Mouse (Mus musculus) kidney, adult 2 months (tissue): ENCODE measurements around the gene Dcbld2. TPM values are rescaled to one million over a fixed set of nuclear protein-coding genes. Genes with fewer than 3 reads are reported as not detected.

Experiments used
- DNase-seq: peaks from one replicate; pipeline ENCODE4 v3.0.0; 2021
- H3K27ac ChIP-seq: fragments of 200-500 bp; 2 replicates; pipeline ENCODE4 v1.5.1; 2012; ENCODE audit warnings: low read depth, low read length, control low read depth, inconsistent platforms; ENCODE audit not compliant: insufficient read depth
- H3K27me3 ChIP-seq: fragments of 200-500 bp; replicated peaks from 2 replicates; pipeline ENCODE4 v1.6.1; 2012; ENCODE audit warnings: mild to moderate bottlenecking, moderate library complexity, low read length, inconsistent platforms; ENCODE audit not compliant: control insufficient read depth, insufficient read depth
- H3K36me3 ChIP-seq: fragments of 200-500 bp; 2 replicates; pipeline ENCODE4 v1.6.1; 2012; ENCODE audit warnings: mild to moderate bottlenecking, moderate library complexity, low read length, inconsistent platforms; ENCODE audit not compliant: control insufficient read depth, insufficient read depth
- H3K4me1 ChIP-seq: fragments of 200-500 bp; 2 replicates; pipeline ENCODE4 v1.6.1; 2011; ENCODE audit warnings: low read length; ENCODE audit not compliant: control insufficient read depth, insufficient read depth
- H3K4me3 ChIP-seq: fragments of 200-500 bp; 2 replicates; pipeline ENCODE4 v1.5.1; 2011; ENCODE audit warnings: mild to moderate bottlenecking, low read depth, low read length, control low read depth; ENCODE audit not compliant: insufficient read depth
- CTCF ChIP-seq: fragments of 200-500 bp; conservative IDR thresholded peaks from 2 replicates; pipeline ENCODE4 v1.5.1; 2011; ENCODE audit warnings: low read depth, mild to moderate bottlenecking, control low read depth, low read length, moderate library complexity, mixed read lengths; ENCODE audit not compliant: insufficient read depth, insufficient read length
- POLR2A ChIP-seq: fragments of 200-500 bp; IDR thresholded peaks from one replicate; pipeline ENCODE4 v1.6.1; 2011; ENCODE audit warnings: low read depth, low read length, control low read depth
- WGBS: fragments of 180-500 bp; shearing (Covaris S2); methylation state at CpG from one replicate; pipeline ENCODE4 v1.1.7; 2018; 5-methylcytosine and 5-hydroxymethylcytosine counted together
- polyA plus RNA-seq: library from polyadenylated mRNA; depleted of rRNA; stranded (reverse); fragments of >200 nt; gene quantifications from 2 replicates; pipeline ENCODE4 v1.2.3, GENCODE M21; 2012

Gene Dcbld2
- polyA plus RNA-seq, 1 experiment, result 7.1 TPM

DNA sequence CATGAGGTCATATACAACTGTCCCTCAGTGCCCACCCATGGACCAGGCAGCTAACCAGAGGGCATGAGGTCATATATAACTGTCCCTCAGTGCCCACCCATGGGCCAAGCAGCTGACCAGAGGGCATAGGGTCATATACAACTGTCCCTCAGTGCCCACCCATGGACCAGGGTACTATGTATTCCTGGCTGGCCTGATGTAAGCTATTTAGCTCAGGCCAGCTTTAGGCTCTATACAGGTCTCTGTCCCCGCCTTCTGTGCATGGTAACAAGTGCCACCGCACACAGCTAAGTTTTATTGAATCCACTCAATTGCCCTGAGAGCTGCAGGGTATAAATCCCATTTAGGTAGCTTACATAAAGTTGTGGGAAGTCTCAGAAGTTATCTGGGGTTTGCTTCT lies 7.3 kb downstream of the Dcbld2 start:
- Histone ChIP-seq H3K4me1 (no peaks in the 10 kb centered on the region), H3K4me3 (no peak overlapping the region), H3K27ac (no peak overlapping the region), H3K36me3 (no peaks in the 10 kb centered on the region), H3K27me3 (no peaks in the 10 kb centered on the region)
- no peak for DNase-seq
- TF ChIP-seq POLR2A, result no peak
- TF ChIP-seq CTCF, result no peak
- 98% methylated on average over 2 of the region's 2 CpGs for WGBS

DNA sequence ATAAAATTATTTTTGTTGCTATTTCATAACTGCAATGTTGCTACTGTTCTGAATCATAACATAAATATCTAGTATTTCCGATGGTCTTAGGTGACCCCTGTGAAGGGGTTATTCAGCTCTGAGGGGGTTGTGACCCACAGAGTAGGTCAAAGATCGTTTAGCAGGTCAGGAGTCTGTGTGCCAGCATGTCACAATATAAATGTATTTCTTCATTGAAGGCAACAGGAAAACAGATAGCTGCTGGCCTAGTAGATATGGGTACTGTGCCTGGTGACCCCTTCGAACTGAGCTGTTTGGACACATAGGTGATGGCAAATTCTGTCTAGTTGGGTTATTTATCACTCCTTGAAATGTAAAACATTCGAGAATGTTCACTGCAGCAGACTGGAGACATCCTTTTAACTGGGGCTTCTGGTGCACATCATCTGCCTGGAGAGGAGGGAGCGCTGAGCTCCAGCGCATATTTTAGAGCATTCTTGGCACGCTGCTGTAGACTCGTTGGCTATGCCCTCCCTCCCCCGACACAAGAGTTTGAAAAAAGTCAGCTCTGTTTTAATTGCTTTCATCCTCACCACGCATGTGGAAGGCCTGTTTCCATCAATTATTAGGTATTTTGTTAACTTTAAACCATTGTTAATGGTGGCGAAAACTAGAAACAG lies 13.6 kb downstream of the Dcbld2 start:
- Histone ChIP-seq H3K4me3 (no peak overlapping the region), H3K4me1 (peaks cover 2% of the 10 kb centered on the region), H3K27ac (peak overlapping the region; percentile 35; the same call in 1 of the 2 replicates), H3K36me3 (no peaks in the 10 kb centered on the region), H3K27me3 (no peaks in the 10 kb centered on the region)
- DNase-seq, result peak; percentile 67
- WGBS, result 29% methylated on average over 11 of the region's 11 CpGs
- TF ChIP-seq POLR2A, result no peak
- no peak for TF ChIP-seq CTCF

DNA sequence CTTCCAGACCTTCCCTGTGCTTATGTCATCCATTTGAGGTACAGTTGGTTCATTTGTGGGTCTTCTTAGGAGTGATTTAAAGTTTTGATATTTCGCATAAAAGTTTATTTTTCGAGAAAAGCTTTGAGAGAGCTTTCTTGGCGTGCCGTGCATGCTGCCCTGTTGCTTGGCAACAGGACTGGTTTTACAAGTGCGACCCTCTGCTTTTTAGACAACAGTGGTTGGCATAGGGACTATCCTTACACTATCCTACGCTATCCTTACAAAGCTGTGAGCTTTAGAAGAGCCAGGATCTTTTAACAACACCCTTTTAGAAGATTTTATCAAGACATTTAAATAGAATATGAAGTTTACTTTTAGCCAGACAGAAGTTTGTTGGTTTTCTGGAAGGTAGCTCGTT lies 22.0 kb downstream of the Dcbld2 start:
- Histone ChIP-seq H3K27me3 (no peaks in the 10 kb centered on the region), H3K4me3 (no peak overlapping the region), H3K27ac (no peak overlapping the region), H3K4me1 (0 out of 2 replicates have a peak, but pooled peaks cover 3% of the 10 kb centered on the region), H3K36me3 (no peaks in the 10 kb centered on the region)
- WGBS, result 83% methylated on average over 7 of the region's 7 CpGs
- TF ChIP-seq POLR2A (no peak), CTCF (no peak)
- DNase-seq, result no peak

DNA sequence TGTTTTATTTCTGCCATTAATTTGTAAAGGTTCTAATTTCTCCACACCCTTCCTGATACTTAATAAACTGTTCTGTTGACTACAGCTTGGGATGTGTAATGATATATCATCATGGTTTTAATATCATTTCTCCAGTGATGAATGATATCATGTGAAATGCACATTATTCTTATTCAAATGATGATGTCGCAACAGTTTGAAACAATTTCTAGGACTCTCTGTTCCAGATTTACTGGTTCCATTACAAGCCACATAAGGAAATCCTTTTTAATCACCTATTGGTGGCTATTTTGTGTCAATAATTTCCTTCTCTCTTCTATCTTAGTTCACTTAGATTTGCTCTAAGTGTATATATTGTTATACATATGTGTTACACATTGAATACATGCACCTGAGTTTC lies 24.1 kb downstream of the Dcbld2 start:
- Histone ChIP-seq H3K36me3 (no peaks in the 10 kb centered on the region), H3K4me1 (0 out of 2 replicates have a peak, but pooled peaks cover 2% of the 10 kb centered on the region), H3K27ac (no peak overlapping the region), H3K27me3 (no peaks in the 10 kb centered on the region), H3K4me3 (no peak overlapping the region)
- DNase-seq, result no peak
- 97% methylated on average over 1 of the region's 1 CpGs for WGBS
- no peak for TF ChIP-seq POLR2A
- TF ChIP-seq CTCF, result no peak

DNA sequence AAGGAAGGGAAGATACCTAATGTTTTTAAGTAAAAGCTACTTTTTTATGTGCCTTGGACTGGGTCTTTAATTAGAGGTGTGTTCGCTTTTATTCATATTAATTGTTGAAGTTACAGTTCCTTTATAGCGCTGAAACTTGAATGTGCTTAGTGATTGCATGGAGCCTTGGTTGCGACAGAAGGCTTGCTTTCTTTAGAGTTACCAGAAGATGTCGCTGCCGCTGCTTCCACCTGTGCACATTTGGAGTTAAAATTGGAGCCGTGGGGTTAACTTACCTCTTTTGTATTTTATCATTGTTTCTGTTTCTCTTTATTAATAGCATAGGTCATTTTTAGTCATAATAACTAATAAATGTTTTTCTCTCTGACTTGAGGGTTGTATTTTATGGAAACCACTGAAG lies 36.5 kb downstream of the Dcbld2 start:
- Histone ChIP-seq H3K4me1 (no peaks in the 10 kb centered on the region), H3K36me3 (no peaks in the 10 kb centered on the region), H3K27ac (no peak overlapping the region), H3K27me3 (no peaks in the 10 kb centered on the region), H3K4me3 (no peak overlapping the region)
- 68% methylated on average over 6 of the region's 6 CpGs for WGBS
- TF ChIP-seq POLR2A (no peak), CTCF (peak; percentile 43)
- DNase-seq, result no peak

DNA sequence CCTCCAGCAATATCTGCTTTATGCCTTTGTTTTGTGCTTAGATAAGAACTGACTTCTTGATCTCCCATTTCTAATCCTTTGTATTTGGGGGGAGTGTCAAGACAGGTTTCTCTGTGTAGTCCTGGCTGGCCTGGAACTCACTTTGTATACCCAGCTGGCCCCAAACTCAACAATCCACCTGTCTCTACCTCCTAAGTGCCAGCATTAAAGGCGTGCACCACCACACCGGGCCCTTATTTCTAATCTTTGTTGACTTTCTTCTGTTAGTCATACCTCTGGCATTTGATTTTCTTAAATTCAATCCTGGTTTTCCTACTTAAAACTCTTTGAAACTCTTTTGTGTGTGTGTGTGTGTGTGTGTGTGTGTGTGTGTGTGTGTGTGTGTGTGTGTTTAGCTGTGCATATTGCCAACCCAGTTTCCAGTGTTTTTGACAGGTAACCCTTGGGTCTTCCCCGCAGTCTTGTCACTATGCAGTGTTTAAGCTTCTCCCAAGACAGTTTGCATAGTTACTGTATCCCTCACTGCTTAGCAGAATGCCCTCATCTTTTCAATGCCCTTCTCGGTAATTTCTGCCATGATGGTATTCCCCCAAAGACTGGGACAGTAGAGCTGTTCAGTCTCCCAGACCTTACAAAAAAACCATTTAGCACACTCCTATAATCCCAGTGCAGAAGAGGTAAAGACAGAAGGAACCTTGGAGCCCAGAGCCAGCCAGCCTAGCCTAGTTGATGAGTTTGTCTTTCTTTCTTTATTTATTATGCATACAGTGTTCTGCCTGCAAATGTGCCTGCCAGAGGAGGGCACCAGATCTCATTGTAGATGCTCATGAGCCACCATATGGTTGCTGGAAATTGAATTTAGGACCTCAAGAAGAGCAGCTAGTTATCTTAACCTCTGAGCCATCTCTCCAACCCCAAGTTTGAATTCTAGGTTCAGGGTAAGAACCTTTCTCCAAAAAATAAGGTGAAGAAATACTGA lies 38.3 kb downstream of the Dcbld2 start:
- H3K4me1 ChIP-seq, result no peaks in the 10 kb centered on the region
- no peaks in the 10 kb centered on the region for H3K27me3 ChIP-seq
- 97% methylated on average over 4 of the region's 4 CpGs for WGBS
- H3K36me3 ChIP-seq, result no peaks in the 10 kb centered on the region
- TF ChIP-seq CTCF (no peak), POLR2A (no peak)
- no peak for DNase-seq
- H3K27ac ChIP-seq, result no peak overlapping the region
- H3K4me3 ChIP-seq, result no peak overlapping the region

DNA sequence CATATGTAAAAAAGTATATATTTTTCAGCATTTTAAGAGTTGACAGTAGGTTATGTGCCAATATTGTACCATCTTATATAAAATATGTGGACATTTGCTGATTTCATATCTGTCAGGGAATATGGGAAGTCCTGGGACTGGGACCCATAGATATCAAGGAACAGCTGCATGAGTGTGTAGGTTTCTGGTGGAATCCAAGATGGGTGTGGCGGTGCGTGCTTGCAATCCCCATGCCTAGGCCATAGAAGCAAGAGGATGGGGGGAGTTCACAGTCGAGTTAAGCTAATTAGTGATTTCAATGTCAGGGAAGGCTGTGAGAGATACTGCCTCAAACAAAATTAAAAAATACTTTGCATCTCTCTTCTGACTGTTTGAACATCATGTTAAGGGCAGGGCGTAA lies 40.8 kb downstream of the Dcbld2 start:
- DNase-seq, result no peak
- Histone ChIP-seq H3K27ac (no peak overlapping the region), H3K36me3 (no peaks in the 10 kb centered on the region), H3K4me1 (no peaks in the 10 kb centered on the region), H3K27me3 (no peaks in the 10 kb centered on the region), H3K4me3 (no peak overlapping the region)
- 88% methylated on average over 4 of the region's 4 CpGs for WGBS
- no peak for TF ChIP-seq POLR2A
- TF ChIP-seq CTCF, result no peak
